Mouse (Mus musculus): ENCODE measurements around the gene Cfap299.
A peak's percentile ranks its signal among the peaks of the same experiment; 100 is the strongest.
"Not testable (repeated sequence)": the region's sequence is repeated elsewhere in the genome, so short reads cannot be mapped to it uniquely, and the experiment has no call there.

Cfap299 gene

GRCm38 (mm10) chr5:98541333-98541732 lies 212.2 kb downstream of the Cfap299 start:
- no peak for DNase-seq

GRCm38 (mm10) chr5:98550285-98550684 lies 221.2 kb downstream of the Cfap299 start:
- DNase-seq = no peak

GRCm38 (mm10) chr5:98550873-98551272 lies 221.8 kb downstream of the Cfap299 start:
- no peak for DNase-seq

GRCm38 (mm10) chr5:98552395-98552794 lies 223.3 kb downstream of the Cfap299 start, which contains the start of gene Gm11111:
Gene Gm11111, plus strand, starts transcription at chr5:98552695.
- no peak for DNase-seq

- no peak for DNase-seq
Measured at GRCm38 (mm10) chr5:98552811-98553601, 223.9 kb downstream of the Cfap299 start.

- DNase-seq = no peak
Measured at GRCm38 (mm10) chr5:98561301-98561700, 232.2 kb downstream of the Cfap299 start.

GRCm38 (mm10) chr5:98562806-98563205 lies 233.7 kb downstream of the Cfap299 start:
- DNase-seq = no peak

GRCm38 (mm10) chr5:98563801-98564200 lies 234.7 kb downstream of the Cfap299 start:
- no peak for DNase-seq

- no peak for DNase-seq
Measured at GRCm38 (mm10) chr5:98566461-98567193, 237.5 kb downstream of the Cfap299 start.

- DNase-seq = no peak
Measured at GRCm38 (mm10) chr5:98568481-98568880, 239.4 kb downstream of the Cfap299 start.

GRCm38 (mm10) chr5:98569029-98569513 lies 240.0 kb downstream of the Cfap299 start:
- DNase-seq = no peak

- peak; percentile 1 for DNase-seq
Measured at GRCm38 (mm10) chr5:98572392-98572791, 243.3 kb downstream of the Cfap299 start.

- no peak for DNase-seq
Measured at GRCm38 (mm10) chr5:98574711-98575470, 245.8 kb downstream of the Cfap299 start.

GRCm38 (mm10) chr5:98575471-98575834 lies 246.3 kb downstream of the Cfap299 start:
- no peak for DNase-seq

GRCm38 (mm10) chr5:98576538-98576937 lies 247.4 kb downstream of the Cfap299 start:
- not testable (repeated sequence) for DNase-seq

- DNase-seq = no peak
Measured at GRCm38 (mm10) chr5:98578398-98578797, 249.3 kb downstream of the Cfap299 start.

GRCm38 (mm10) chr5:98580811-98581210 lies 251.7 kb downstream of the Cfap299 start:
- DNase-seq = no peak

GRCm38 (mm10) chr5:98582051-98582450 lies 252.9 kb downstream of the Cfap299 start:
- DNase-seq = no peak

GRCm38 (mm10) chr5:98585915-98586314 lies 256.8 kb downstream of the Cfap299 start:
- no peak for DNase-seq

GRCm38 (mm10) chr5:98613511-98613910 lies 284.4 kb downstream of the Cfap299 start:
- no peak for DNase-seq

GRCm38 (mm10) chr5:98616902-98617301 lies 287.8 kb downstream of the Cfap299 start:
- DNase-seq = no peak

GRCm38 (mm10) chr5:98617416-98617815 lies 288.3 kb downstream of the Cfap299 start:
- DNase-seq = no peak

- no peak for DNase-seq
Measured at GRCm38 (mm10) chr5:98650345-98650744, 321.2 kb downstream of the Cfap299 start.

All from cerebellum, adult 9-10 months (tissue).